Mouse (Mus musculus) cortical plate, adult 2 months (tissue): ENCODE measurements around the gene Tmem120b.

Experiments
- CTCF ChIP-seq: fragments of 200-500 bp; IDR thresholded peaks from 2 replicates; pipeline ENCODE4 v1.5.1; 2011; ENCODE audit warnings: mild to moderate bottlenecking, control low read depth, low read length; ENCODE audit not compliant: insufficient read depth; ENCODE audit errors: extremely low read depth
- POLR2A ChIP-seq: fragments of 200-500 bp; IDR thresholded peaks from 2 replicates; pipeline ENCODE4 v1.6.1; 2011; ENCODE audit warnings: mild to moderate bottlenecking, low read length, control low read depth; ENCODE audit not compliant: insufficient read depth; ENCODE audit errors: extremely low read depth

- TF ChIP-seq POLR2A (no peak), CTCF (no peak)
Measured at GRCm38 (mm10) chr5:123083340-123084050, 15.3 kb downstream of the Tmem120b start.
